Comparison of ENCODE assay signal across 26 mouse cellular contexts in the genomic region with DNA sequence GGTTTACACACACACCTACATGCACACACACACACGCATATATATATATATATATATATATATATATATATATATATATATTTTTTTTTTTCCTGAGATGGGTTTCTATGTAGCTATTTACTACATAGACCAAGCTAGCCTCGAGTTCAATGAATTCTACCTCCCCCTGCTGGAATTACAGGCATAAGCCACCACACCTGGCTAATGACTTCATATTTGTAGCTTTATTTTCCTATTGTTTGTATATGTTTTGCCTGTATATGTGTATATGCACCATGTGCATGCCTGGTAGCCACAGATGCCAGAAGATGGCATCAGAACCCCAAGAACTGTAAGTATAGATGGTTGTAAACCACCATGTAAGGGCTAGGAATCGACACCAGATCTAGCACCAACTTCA.
DNase-seq lines count a peak whose midpoint lies in the region; ATAC-seq and TF ChIP-seq lines count a peak whose summit lies in the region.
"Had no signal": no experiment of that assay in that cellular context is flagged by ENCODE, and none has a peak within 500 bp of the region (broad histone marks: within the 10 kb centered on the region; RNA-seq: fewer than 3 reads in every experiment).

No protein-coding gene starts in this region.

- no peaks in the 10 kb centered on the region for H3K36me3 ChIP-seq in midbrain, postnatal 0 days (ENCODE audit: insufficient read depth, low read length)
- no peaks in the 10 kb centered on the region for H3K36me3 ChIP-seq in midbrain, embryonic 16.5 days (ENCODE audit: control insufficient read depth, insufficient read depth, low read length)
- H3K36me3 ChIP-seq: embryonic facial prominence, embryonic 13.5 days; hindbrain, embryonic 15.5 days; limb, embryonic 12.5 days; lung, embryonic 15.5 days; midbrain, embryonic 13.5 days; neural tube, embryonic 13.5 days had no signal

- H3K27ac ChIP-seq in gastrocnemius, adult 2 months: no peak overlapping the region
- H3K27ac ChIP-seq in layer of hippocampus, adult 2 months: no peak overlapping the region
- no peak overlapping the region for H3K27ac ChIP-seq in midbrain, postnatal 0 days (ENCODE audit: low read depth, low read length)
- H3K27ac ChIP-seq in midbrain, embryonic 16.5 days (ENCODE audit: low read length): no peak overlapping the region
- H3K27ac ChIP-seq: embryonic facial prominence, embryonic 13.5 days; forebrain, embryonic 13.5 days; hindbrain, embryonic 15.5 days; limb, embryonic 12.5 days; lung, embryonic 15.5 days; midbrain, embryonic 13.5 days; neural tube, embryonic 13.5 days had no signal

- 78% methylated on average over 3 of the region's 3 CpGs for WGBS in midbrain, postnatal 0 days
- 81% methylated on average over 3 of the region's 3 CpGs for WGBS in midbrain, embryonic 16.5 days

- no peak overlapping the region for H3K4me2 ChIP-seq in midbrain, postnatal 0 days (ENCODE audit: low read depth, low read length, poor library complexity, severe bottlenecking)
- H3K4me2 ChIP-seq in midbrain, embryonic 16.5 days (ENCODE audit: low read length): no peak overlapping the region
- H3K4me2 ChIP-seq: embryonic facial prominence, embryonic 13.5 days; forebrain, embryonic 13.5 days; hindbrain, embryonic 15.5 days; limb, embryonic 12.5 days; liver, embryonic 11.5 days; lung, embryonic 15.5 days; midbrain, embryonic 13.5 days; neural tube, embryonic 13.5 days had no signal

- no peaks in the 10 kb centered on the region for H3K27me3 ChIP-seq in midbrain, postnatal 0 days (ENCODE audit: insufficient read depth, low read length)
- no peaks in the 10 kb centered on the region for H3K27me3 ChIP-seq in midbrain, embryonic 16.5 days (ENCODE audit: control insufficient read depth, insufficient read depth, low read depth, low read length)
- H3K27me3 ChIP-seq: embryonic facial prominence, embryonic 13.5 days; forebrain, embryonic 13.5 days; hindbrain, embryonic 15.5 days; limb, embryonic 12.5 days; lung, embryonic 15.5 days; megakaryocyte, embryonic 14.5 days; midbrain, embryonic 13.5 days; neural tube, embryonic 13.5 days had no signal

- no peaks in the 10 kb centered on the region for H3K9me3 ChIP-seq in midbrain, postnatal 0 days (ENCODE audit: low read length)
- H3K9me3 ChIP-seq in midbrain, embryonic 16.5 days (replicated peaks; ENCODE audit: control insufficient read depth, low read length, poor library complexity, severe bottlenecking): no peaks in the 10 kb centered on the region
- H3K9me3 ChIP-seq: embryonic facial prominence, embryonic 13.5 days; forebrain, embryonic 13.5 days; hindbrain, embryonic 15.5 days; limb, embryonic 12.5 days; lung, embryonic 15.5 days; megakaryocyte, embryonic 14.5 days; midbrain, embryonic 13.5 days; neural tube, embryonic 13.5 days had no signal

- peak; percentile 5; the same call in 1 of the 2 replicates for TF ChIP-seq CTCF in gastrocnemius, adult 2 months (IDR thresholded peaks at IDR 0.05)
- peak; percentile 62 for TF ChIP-seq CTCF in layer of hippocampus, adult 2 months (conservative IDR thresholded peaks at IDR 0.05)
- peak; percentile 45; the same call in 1 of the 2 replicates for TF ChIP-seq CTCF in midbrain, postnatal 0 days (IDR thresholded peaks at IDR 0.05)

- DNase-seq in gastrocnemius, adult 2 months: no peak
- DNase-seq in gastrocnemius, postnatal 10 days: no peak
- DNase-seq in layer of hippocampus, adult 2 months (ENCODE audit: low spot score in 2 of 2): no peak
- no peak for DNase-seq in layer of hippocampus, postnatal 25 days (ENCODE audit: extremely low spot score in 1 of 2, low spot score in 1 of 2)
- DNase-seq in midbrain, postnatal 0 days (ENCODE audit: low spot score): no peak
- DNase-seq in neural tube, embryonic 10.5 days (ENCODE audit: extremely low spot score, low spot score): no peak
- DNase-seq: adrenal gland, postnatal 10 days; cerebellum, adult 18-20 months; cerebellum, postnatal 25 days; embryo, embryonic 11 days; gastrocnemius, postnatal 14 days; heart, adult 11 months; heart, postnatal 36 days; kidney, adult 11 months; thymus, postnatal 14 days had no signal

- no peak overlapping the region for H3K9ac ChIP-seq in midbrain, postnatal 0 days (replicated peaks; ENCODE audit: low read length, poor library complexity, severe bottlenecking)
- no peak overlapping the region for H3K9ac ChIP-seq in midbrain, embryonic 16.5 days (ENCODE audit: low read depth, low read length)
- H3K9ac ChIP-seq: embryonic facial prominence, embryonic 13.5 days; forebrain, embryonic 13.5 days; hindbrain, embryonic 15.5 days; limb, embryonic 12.5 days; lung, embryonic 15.5 days; midbrain, embryonic 13.5 days; neural tube, embryonic 13.5 days had no signal

- ATAC-seq in midbrain, postnatal 0 days (ENCODE audit: low FRiP score): no peak
- ATAC-seq in midbrain, embryonic 16.5 days: no peak
- ATAC-seq: forebrain, embryonic 13.5 days; midbrain, embryonic 13.5 days had no signal

- intact Hi-C loops in gastrocnemius, adult 2 months (cut with DNase I): loop anchor here (10.0 kb wide), 1 partner anchor 153 kb away; no protein-coding TSS in a partner anchor

- H3K4me1 ChIP-seq in midbrain, postnatal 0 days (ENCODE audit: insufficient read depth, low read length): no peaks in the 10 kb centered on the region
- peaks cover 5% of the 10 kb centered on the region for H3K4me1 ChIP-seq in midbrain, embryonic 16.5 days (ENCODE audit: control insufficient read depth, insufficient read depth, low read length)
- H3K4me1 ChIP-seq: embryonic facial prominence, embryonic 13.5 days; forebrain, embryonic 13.5 days; hindbrain, embryonic 15.5 days; limb, embryonic 12.5 days; lung, embryonic 15.5 days; megakaryocyte, embryonic 14.5 days; midbrain, embryonic 13.5 days; neural tube, embryonic 13.5 days had no signal

- no peak overlapping the region for H3K4me3 ChIP-seq in gastrocnemius, adult 2 months
- H3K4me3 ChIP-seq in layer of hippocampus, adult 2 months: no peak overlapping the region
- no peak overlapping the region for H3K4me3 ChIP-seq in midbrain, postnatal 0 days (ENCODE audit: low read depth, low read length)
- no peak overlapping the region for H3K4me3 ChIP-seq in midbrain, embryonic 16.5 days (ENCODE audit: low read depth, low read length)
- H3K4me3 ChIP-seq: embryonic facial prominence, embryonic 13.5 days; erythroblast, embryonic 14.5 days; forebrain, embryonic 13.5 days; hindbrain, embryonic 15.5 days; limb, embryonic 12.5 days; lung, embryonic 15.5 days; megakaryocyte, embryonic 14.5 days; midbrain, embryonic 13.5 days; neural tube, embryonic 13.5 days had no signal

Comparison
In these comparisons a context has a peak if more than half of its experiments do, and no peak if none do; other contexts are left out.
1. CTCF ChIP-seq: peak in every context shown above with its lines; median percentile 62 in layer of hippocampus, adult 2 months; 45 in midbrain, postnatal 0 days; 5 in gastrocnemius, adult 2 months.